Mouse (Mus musculus) heart, postnatal 0 days (tissue): ENCODE results near the gene Dbi. TPM values are rescaled to one million over a fixed set of nuclear protein-coding genes. Genes with fewer than 3 reads are reported as not detected.

Source experiments
- ATAC-seq: fragments of 200-750 bp; cut with Nextera tagmentation; 2 replicates; pipeline ENCODE4 v1.8.0; 2017; ENCODE audit warnings: low read depth, moderate number of reproducible peaks, moderate library complexity; ENCODE audit not compliant: insufficient read depth
- DNase-seq: peaks from one replicate; pipeline ENCODE4 v3.0.0-alpha.2; 2016; ENCODE audit warnings: low spot score
- H3K27ac ChIP-seq: fragments of 300-500 bp; sonication (generic); 2 replicates; pipeline ENCODE4 v1.5.1; 2014; ENCODE audit warnings: low read depth, mild to moderate bottlenecking
- H3K27me3 ChIP-seq: fragments of 300-500 bp; sonication (generic); 2 replicates; pipeline ENCODE4 v1.6.1; 2014; ENCODE audit warnings: low read length, mixed read lengths; ENCODE audit not compliant: control insufficient read depth, insufficient read depth
- H3K36me3 ChIP-seq: fragments of 300-500 bp; sonication (generic); replicated peaks from 2 replicates; pipeline ENCODE4 v1.6.1; 2014; ENCODE audit warnings: low read length, mixed read lengths; ENCODE audit not compliant: control insufficient read depth, insufficient read depth
- H3K4me1 ChIP-seq: fragments of 300-500 bp; sonication (generic); 2 replicates; pipeline ENCODE4 v1.6.1; 2014; ENCODE audit warnings: antibody characterized with exemption; ENCODE audit not compliant: control insufficient read depth, insufficient read depth
- H3K4me2 ChIP-seq: fragments of 300-500 bp; sonication (generic); 2 replicates; pipeline ENCODE4 v1.6.1; 2014; ENCODE audit warnings: low read depth, mild to moderate bottlenecking, low read length, moderate library complexity
- H3K4me3 ChIP-seq: fragments of 300-500 bp; sonication (generic); 2 replicates; pipeline ENCODE4 v1.5.1; 2014; ENCODE audit warnings: low read depth, low read length
- H3K9ac ChIP-seq: fragments of 300-500 bp; sonication (generic); replicated peaks from 2 replicates; pipeline ENCODE4 v1.6.1; 2014; ENCODE audit warnings: low read depth, low read length, mixed read lengths
- H3K9me3 ChIP-seq: fragments of 300-500 bp; sonication (generic); replicated peaks from 2 replicates; pipeline ENCODE4 v1.6.1; 2016; ENCODE audit warnings: low read length; ENCODE audit not compliant: control insufficient read depth
- CTCF ChIP-seq: IDR thresholded peaks from 2 replicates; pipeline ENCODE4 v1.5.1; 2016; ENCODE audit warnings: antibody characterized with exemption, control low read depth, low read depth
- EP300 ChIP-seq: IDR thresholded peaks from 2 replicates; pipeline ENCODE4 v1.6.1; 2016; ENCODE audit warnings: antibody characterized with exemption, low read depth
- WGBS: fragments of 180-500 bp; shearing (Covaris S2); extraction: QIAGEN DNeasy Blood & Tissue Kit; methylation state at CpG from one replicate; pipeline ENCODE4 v1.1.7; 2014; 5-methylcytosine and 5-hydroxymethylcytosine counted together
- polyA plus RNA-seq: library from polyadenylated mRNA; unstranded; fragments of >200 nt; fragmentation: Nextera tagmentation; extraction: Ambion mirVana; gene quantifications from 2 replicates; pipeline ENCODE4 v1.2.1, GENCODE M21; 2015
- total RNA-seq: library from RNA; depleted of rRNA; stranded (reverse); fragments of >200 nt; gene quantifications from 2 replicates; pipeline ENCODE4 v1.2.3, GENCODE M21; 2014; ENCODE audit warnings: low replicate concordance

The Dbi gene
- total and polyA plus RNA-seq, 2 experiments from 2014 or later = 261 to 1,218 TPM

DNA sequence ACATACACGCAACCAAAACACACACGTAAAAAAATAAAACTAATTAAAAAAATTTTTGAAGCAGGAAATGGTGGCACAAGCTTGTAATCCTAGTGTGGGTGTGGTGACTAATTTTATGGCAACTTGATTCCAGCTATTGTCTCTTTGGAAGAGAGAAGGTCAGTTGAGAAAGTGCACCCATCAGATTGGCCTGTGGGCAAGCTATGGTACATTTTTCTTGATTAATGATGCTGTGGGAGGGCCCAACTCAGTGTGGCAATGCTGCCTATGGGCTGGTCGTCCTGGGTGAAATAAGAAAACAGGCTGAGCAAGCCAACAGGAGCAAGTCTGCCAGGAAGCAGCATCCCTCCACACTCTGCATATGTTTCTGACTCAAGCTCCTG lies 19.7 kb downstream of the Dbi start:
- 84% methylated on average over 3 of the region's 3 CpGs for WGBS
- H3K4me3 ChIP-seq = no peak overlapping the region
- no peak overlapping the region for H3K9ac ChIP-seq
- H3K27ac ChIP-seq = no peak overlapping the region
- H3K36me3 ChIP-seq = no peaks in the 10 kb centered on the region
- H3K4me2 ChIP-seq = no peak overlapping the region
- H3K27me3 ChIP-seq = no peaks in the 10 kb centered on the region
- no peaks in the 10 kb centered on the region for H3K9me3 ChIP-seq
- TF ChIP-seq EP300 (no peak), CTCF (no peak)
- no peak for ATAC-seq
- DNase-seq = no peak
- H3K4me1 ChIP-seq = no peaks in the 10 kb centered on the region

DNA sequence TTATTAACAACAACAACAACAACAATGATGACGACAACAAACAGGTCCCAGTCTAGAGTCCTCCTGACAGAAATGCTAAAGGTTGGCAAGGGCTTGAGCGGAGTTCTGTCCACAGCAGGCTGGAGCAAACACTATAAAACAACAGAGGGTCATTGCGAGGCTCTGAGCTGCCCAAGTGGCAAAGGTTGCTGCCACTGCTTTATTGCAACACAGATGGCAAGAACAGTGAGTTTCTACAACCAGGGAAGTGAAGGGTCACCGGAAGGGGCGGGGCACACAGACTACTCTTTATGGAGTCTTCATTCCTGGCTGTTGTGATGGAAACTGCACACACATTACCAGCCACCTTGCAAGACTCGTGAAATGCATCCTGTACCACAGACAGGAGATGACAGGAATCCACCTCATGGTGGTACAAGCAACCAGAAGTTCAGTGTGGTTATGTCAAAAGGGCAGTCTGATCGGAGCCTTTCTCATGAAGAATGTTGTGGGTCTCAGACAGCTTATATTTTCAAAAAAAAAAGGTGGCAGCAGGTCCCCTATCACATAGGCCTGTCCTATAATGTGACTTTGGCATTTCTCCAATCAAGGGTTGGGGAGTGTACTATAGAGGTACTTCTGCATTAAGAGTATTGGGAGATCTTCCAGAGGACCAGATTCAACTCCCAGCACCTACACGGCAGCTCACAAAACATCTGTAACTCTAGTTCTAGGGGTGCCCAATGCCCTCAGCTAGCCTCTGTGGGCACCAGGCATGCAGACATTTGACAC lies 20.2 kb downstream of the Dbi start:
- no peaks in the 10 kb centered on the region for H3K4me1 ChIP-seq
- H3K27me3 ChIP-seq = no peaks in the 10 kb centered on the region
- no peak overlapping the region for H3K9ac ChIP-seq
- DNase-seq (no peak), ATAC-seq (no peak)
- H3K4me3 ChIP-seq = no peak overlapping the region
- no peak overlapping the region for H3K27ac ChIP-seq
- H3K4me2 ChIP-seq = no peak overlapping the region
- no peaks in the 10 kb centered on the region for H3K9me3 ChIP-seq
- TF ChIP-seq CTCF = no peak
- no peak for TF ChIP-seq EP300
- H3K36me3 ChIP-seq = no peaks in the 10 kb centered on the region
- WGBS = 71% methylated on average over 8 of the region's 8 CpGs

DNA sequence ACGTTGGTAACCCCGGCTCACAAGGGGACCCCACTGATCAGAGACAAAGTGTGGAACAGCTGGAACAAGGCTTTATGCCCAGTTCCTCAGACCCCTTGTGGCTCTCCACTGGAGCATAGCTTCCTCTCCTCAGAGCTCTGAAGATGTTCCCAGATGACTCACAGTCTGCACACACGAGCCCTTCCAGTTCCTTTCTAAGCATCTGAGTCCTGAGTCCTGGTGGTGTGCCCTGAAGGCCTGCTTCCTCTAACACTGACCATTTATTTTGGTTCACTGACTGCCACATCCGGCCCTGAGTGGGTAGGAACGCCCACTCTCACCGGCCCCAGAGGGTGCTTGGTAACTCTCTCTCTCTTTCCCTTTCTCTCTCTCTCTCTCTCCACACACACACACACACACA lies 21.4 kb downstream of the Dbi start:
- Histone ChIP-seq H3K27me3 (no peaks in the 10 kb centered on the region), H3K9ac (no peak overlapping the region), H3K4me1 (no peaks in the 10 kb centered on the region), H3K4me3 (no peak overlapping the region), H3K27ac (no peak overlapping the region), H3K4me2 (no peak overlapping the region), H3K9me3 (no peaks in the 10 kb centered on the region), H3K36me3 (no peaks in the 10 kb centered on the region)
- TF ChIP-seq CTCF = no peak
- no peak for TF ChIP-seq EP300
- WGBS = 65% methylated on average over 6 of the region's 6 CpGs
- ATAC-seq = no peak
- no peak for DNase-seq

DNA sequence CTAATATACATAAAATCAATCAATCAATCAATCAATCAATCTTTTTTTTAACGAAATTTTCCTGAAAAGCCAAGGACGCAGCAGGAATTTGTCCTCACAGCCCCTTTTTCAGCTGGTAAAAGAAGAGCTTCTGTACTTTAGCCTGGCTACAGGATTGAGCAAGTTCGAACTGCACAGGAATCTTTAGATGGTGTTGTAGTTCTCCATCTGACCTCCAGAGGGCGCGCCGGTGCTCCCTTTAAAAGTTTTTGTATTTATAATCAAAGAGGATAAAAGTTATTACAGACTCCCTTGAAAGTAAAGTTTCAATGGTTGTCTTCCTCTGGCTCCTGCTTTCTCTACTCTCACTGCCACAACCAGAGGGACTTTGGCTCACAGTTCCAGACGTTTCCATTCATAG lies 22.6 kb downstream of the Dbi start:
- no peak overlapping the region for H3K9ac ChIP-seq
- no peaks in the 10 kb centered on the region for H3K9me3 ChIP-seq
- H3K4me1 ChIP-seq = no peaks in the 10 kb centered on the region
- no peak for TF ChIP-seq EP300
- peak; percentile 67 for TF ChIP-seq CTCF
- no peak overlapping the region for H3K4me2 ChIP-seq
- no peaks in the 10 kb centered on the region for H3K36me3 ChIP-seq
- no peak for DNase-seq
- H3K27me3 ChIP-seq = no peaks in the 10 kb centered on the region
- no peak overlapping the region for H3K27ac ChIP-seq
- ATAC-seq = no peak
- no peak overlapping the region for H3K4me3 ChIP-seq
- 9% methylated on average over 7 of the region's 7 CpGs for WGBS

DNA sequence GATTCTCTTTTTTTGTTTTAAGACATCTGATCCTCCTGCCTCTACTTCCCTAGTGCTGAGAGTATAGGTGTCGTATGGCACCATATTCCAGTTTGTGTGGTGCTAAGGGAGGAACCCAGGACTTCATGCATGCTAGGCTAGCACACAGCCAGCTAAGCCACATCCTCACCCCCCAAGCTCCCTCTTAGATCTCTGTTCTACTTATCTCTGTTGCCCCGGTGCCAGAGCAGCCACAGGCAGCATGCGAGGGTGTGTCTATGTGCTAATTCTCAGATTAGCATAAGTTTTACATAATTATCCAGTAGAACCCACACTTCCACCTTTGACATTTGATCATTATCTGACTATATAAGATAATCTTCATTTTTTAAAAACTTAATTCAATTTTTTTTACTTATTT lies 26.0 kb downstream of the Dbi start:
- H3K9ac ChIP-seq = no peak overlapping the region
- ATAC-seq = no peak
- H3K27ac ChIP-seq = no peak overlapping the region
- H3K4me2 ChIP-seq = no peak overlapping the region
- H3K9me3 ChIP-seq = no peaks in the 10 kb centered on the region
- no peaks in the 10 kb centered on the region for H3K36me3 ChIP-seq
- no peak for DNase-seq
- TF ChIP-seq CTCF (no peak), EP300 (no peak)
- H3K27me3 ChIP-seq = no peaks in the 10 kb centered on the region
- H3K4me1 ChIP-seq = no peaks in the 10 kb centered on the region
- 41% methylated on average over 3 of the region's 3 CpGs for WGBS
- no peak overlapping the region for H3K4me3 ChIP-seq
